Mouse (Mus musculus) cortical plate, adult 2 months (tissue): ENCODE data around the gene Dusp6. TPM values are rescaled to one million over a fixed set of nuclear protein-coding genes. Genes with fewer than 3 reads are reported as not detected.

Experiments used
- H3K27ac ChIP-seq: fragments of 200-500 bp; 2 replicates; pipeline ENCODE4 v1.5.1; 2012; ENCODE audit warnings: low read length, control low read depth, inconsistent platforms; ENCODE audit not compliant: insufficient read depth
- H3K4me1 ChIP-seq: fragments of 200-500 bp; 2 replicates; pipeline ENCODE4 v1.6.1; 2011; ENCODE audit warnings: low read length; ENCODE audit not compliant: control insufficient read depth, insufficient read depth
- H3K4me3 ChIP-seq: fragments of 200-500 bp; 2 replicates; pipeline ENCODE4 v1.5.1; 2011; ENCODE audit warnings: mild to moderate bottlenecking, low read length, control low read depth; ENCODE audit not compliant: insufficient read depth
- CTCF ChIP-seq: fragments of 200-500 bp; IDR thresholded peaks from 2 replicates; pipeline ENCODE4 v1.5.1; 2011; ENCODE audit warnings: mild to moderate bottlenecking, control low read depth, low read length; ENCODE audit not compliant: insufficient read depth; ENCODE audit errors: extremely low read depth
- POLR2A ChIP-seq: fragments of 200-500 bp; IDR thresholded peaks from 2 replicates; pipeline ENCODE4 v1.6.1; 2011; ENCODE audit warnings: mild to moderate bottlenecking, low read length, control low read depth; ENCODE audit not compliant: insufficient read depth; ENCODE audit errors: extremely low read depth
- polyA plus RNA-seq: library from polyadenylated mRNA; depleted of rRNA; stranded (reverse); fragments of >200 nt; gene quantifications from 2 replicates; pipeline ENCODE4 v1.2.3, GENCODE M21; 2012; rRNA removed

Gene Dusp6
- polyA plus RNA-seq, 1 experiment: 75.8 TPM

- TF ChIP-seq CTCF (no peak), POLR2A (no peak)
- peaks cover 6% of the 10 kb centered on the region for H3K4me1 ChIP-seq
- H3K27ac ChIP-seq: no peak overlapping the region
- no peak overlapping the region for H3K4me3 ChIP-seq
Measured at GRCm38 (mm10) chr10:99311956-99312355, 48.9 kb downstream of the Dusp6 start.

GRCm38 (mm10) chr10:99314366-99314765 is 51.3 kb downstream of the Dusp6 start:
- peaks cover 6% of the 10 kb centered on the region for H3K4me1 ChIP-seq
- TF ChIP-seq CTCF: no peak
- TF ChIP-seq POLR2A: no peak
- no peak overlapping the region for H3K4me3 ChIP-seq
- no peak overlapping the region for H3K27ac ChIP-seq

- TF ChIP-seq CTCF (no peak), POLR2A (no peak)
- H3K4me3 ChIP-seq: no peak overlapping the region
- no peak overlapping the region for H3K27ac ChIP-seq
- H3K4me1 ChIP-seq: no peaks in the 10 kb centered on the region
Measured at GRCm38 (mm10) chr10:99317057-99317456, 54.0 kb downstream of the Dusp6 start.

Other genes with a start within 250 kb of the Dusp6 start
- 9.1 and 11.2 TPM in 2 replicates for gene Poc1b, start 156.2 kb upstream of the Dusp6 start, polyA plus RNA-seq
- gene Galnt4, start 155.1 kb upstream of the Dusp6 start, polyA plus RNA-seq: 1.2 and 1.3 TPM in 2 replicates
- not detected in 2 replicates for gene Phxr2, start 136.9 kb upstream of the Dusp6 start, polyA plus RNA-seq